Mouse (Mus musculus) CD4-positive naive resting alpha-beta T cell, adult 76 days (primary cell): ENCODE results near the gene Pdgfb. TPM values are rescaled to one million over a fixed set of nuclear protein-coding genes. Genes with fewer than 3 reads are reported as not detected.

Experiments
- total RNA-seq: library from RNA; stranded (reverse); gene quantifications from one replicate; pipeline ENCODE4 v1.2.4, GENCODE M21; 2023

Gene Pdgfb
- total RNA-seq = 1.3 TPM

DNA sequence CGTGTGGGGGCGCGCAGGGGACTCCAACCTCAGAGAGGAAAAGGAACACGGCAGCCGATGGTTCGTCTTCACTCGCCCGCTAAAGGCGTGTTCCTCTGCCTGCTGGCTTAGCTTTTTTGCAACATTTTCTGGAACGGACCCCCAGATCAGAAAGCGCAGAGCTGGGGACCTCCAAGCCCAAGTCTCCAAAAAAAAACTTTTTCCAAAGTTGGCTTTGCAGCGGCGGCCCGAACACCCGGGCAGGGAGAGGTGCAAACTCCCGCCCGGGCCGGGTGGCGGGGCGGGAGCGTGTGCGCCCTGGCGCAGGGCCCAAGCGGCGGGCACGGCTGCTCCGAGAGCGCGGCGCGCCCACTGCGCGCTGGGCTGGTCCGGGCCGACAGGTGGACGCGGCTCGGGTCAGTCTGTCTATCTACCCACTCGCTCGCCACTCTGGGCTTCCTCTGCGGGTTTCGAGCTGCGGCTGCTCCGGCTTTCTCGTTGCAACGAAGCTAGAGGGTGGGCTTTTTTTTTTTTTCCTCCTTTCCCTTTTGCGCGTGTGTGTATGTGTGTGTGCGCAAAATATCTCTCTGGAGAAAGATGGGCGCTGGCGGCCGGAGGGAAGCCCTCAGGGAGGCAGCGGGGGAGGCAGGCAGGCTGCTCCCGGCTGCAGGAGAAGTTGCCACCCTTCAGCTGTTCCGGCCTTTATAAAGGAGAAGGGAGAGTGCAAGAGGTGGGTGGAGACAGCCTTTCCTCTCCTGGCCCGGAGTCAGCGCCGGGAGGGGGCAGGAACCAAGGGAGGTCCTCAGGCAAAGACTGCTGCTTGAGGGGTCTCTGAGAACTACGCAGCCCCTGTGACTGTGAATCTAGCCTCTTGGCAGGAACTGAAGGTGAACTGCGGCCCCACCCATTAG lies at the start of gene Pdgfb:
Gene Pdgfb (minus strand): TSS at position 657 of the 890 bp plus-strand sequence.

GRCm38 (mm10) chr15:79970940-79971339 lies 43.8 kb downstream of the Pdgfb start, which contains the start of gene Cbx7:
Cbx7 (minus strand) TSS chr15:79971119.

Other genes starting within 250 kb of the Pdgfb start
- gene Dnal4, start 237.1 kb downstream of the Pdgfb start, total RNA-seq = 6.2 TPM
- gene Nptxr, start 210.2 kb downstream of the Pdgfb start, total RNA-seq = 0.32 TPM
- not detected for gene Npcd, start 180.7 kb downstream of the Pdgfb start, total RNA-seq
- 13.4 TPM for gene Cbx6, start 180.3 kb downstream of the Pdgfb start, total RNA-seq
- gene Apobec3, start 123.3 kb downstream of the Pdgfb start, total RNA-seq = 84.9 TPM
- 136 TPM for gene Cbx7, start 43.9 kb downstream of the Pdgfb start, total RNA-seq
- not detected for gene Syngr1, start 76.4 kb upstream of the Pdgfb start, total RNA-seq
- 1,483 TPM for gene Rpl3, start 76.9 kb upstream of the Pdgfb start, total RNA-seq
- 21.7 TPM for gene Tab1, start 118.2 kb upstream of the Pdgfb start, total RNA-seq
- not detected for gene Mgat3, start 158.7 kb upstream of the Pdgfb start, total RNA-seq
- 51.9 TPM for gene Mief1, start 219.0 kb upstream of the Pdgfb start, total RNA-seq
- gene AC140267.1, start 220.9 kb upstream of the Pdgfb start, total RNA-seq = 15.0 TPM
- 316 TPM for gene Atf4, start 240.2 kb upstream of the Pdgfb start, total RNA-seq
- 29.9 TPM for gene Rps19bp1, start 249.3 kb upstream of the Pdgfb start, total RNA-seq